Mouse (Mus musculus) ES-E14 (cell line): ENCODE results near the gene Cysrt1. TPM values are rescaled to one million over a fixed set of nuclear protein-coding genes. Genes with fewer than 3 reads are reported as not detected.
A peak's percentile ranks its signal among the peaks of the same experiment; 100 is the strongest.

Source experiments
- DNase-seq: peaks from one replicate; pipeline ENCODE4 v3.0.0-alpha.2; 2013; ENCODE audit warnings: low read depth, low spot score
- H3K27ac ChIP-seq: 2 replicates; pipeline ENCODE4 v1.5.1; 2012; ENCODE audit warnings: low read depth, mild to moderate bottlenecking, low read length, moderate library complexity, mixed read lengths; ENCODE audit not compliant: poor library complexity, insufficient read depth, severe bottlenecking
- H3K36me3 ChIP-seq: 2 replicates; pipeline ENCODE4 v1.6.1; 2012; ENCODE audit warnings: mild to moderate bottlenecking, low read length, moderate library complexity, mixed read lengths; ENCODE audit not compliant: control insufficient read depth, poor library complexity, insufficient read depth, severe bottlenecking
- H3K4me1 ChIP-seq, 2 experiments: fragments of 150-350 bp in 1 of 2; sonication (generic) in 1 of 2; 2 replicates each; pipeline ENCODE4 v1.6.1; 2012; ENCODE audit warnings: low read length in 2 of 2, mild to moderate bottlenecking in 1 of 2, mixed read lengths in 1 of 2; ENCODE audit not compliant: control insufficient read depth in 2 of 2, insufficient read depth in 2 of 2, poor library complexity in 1 of 2
- H3K4me3 ChIP-seq, 2 experiments: fragments of 150-350 bp in 1 of 2; sonication (generic) in 1 of 2; 2 replicates each; pipeline ENCODE4 v1.5.1; 2012; ENCODE audit warnings: low read length in 2 of 2, low read depth in 1 of 2, mild to moderate bottlenecking in 1 of 2, mixed read lengths in 1 of 2; ENCODE audit not compliant: insufficient read depth in 1 of 2, poor library complexity in 1 of 2, severe bottlenecking in 1 of 2
- H3K9ac ChIP-seq: 2 replicates; pipeline ENCODE4 v1.6.1; 2012; ENCODE audit warnings: low read depth, mild to moderate bottlenecking, low read length, mixed read lengths; ENCODE audit not compliant: poor library complexity, insufficient read depth, severe bottlenecking
- H3K9me3 ChIP-seq: fragments of 150-350 bp; sonication (generic); 2 replicates; pipeline ENCODE4 v1.6.1; 2012; ENCODE audit warnings: low read depth, mild to moderate bottlenecking, low read length; ENCODE audit not compliant: control insufficient read depth, insufficient read depth
- CHD2 ChIP-seq: IDR thresholded peaks from 2 replicates; pipeline ENCODE4 v1.6.1; 2014; ENCODE audit warnings: mild to moderate bottlenecking, low read depth, low read length, inconsistent platforms
- HCFC1 ChIP-seq: IDR thresholded peaks from 2 replicates; pipeline ENCODE4 v1.6.1; 2012; ENCODE audit warnings: low read length, inconsistent platforms, borderline replicate concordance; ENCODE audit not compliant: insufficient read depth
- MAFK ChIP-seq: IDR thresholded peaks from 2 replicates; pipeline ENCODE4 v1.6.1; 2014; ENCODE audit warnings: mild to moderate bottlenecking, low read depth, low read length, inconsistent platforms; ENCODE audit not compliant: insufficient read depth
- ZC3H11A ChIP-seq: IDR thresholded peaks from 2 replicates; pipeline ENCODE4 v1.6.1; 2012; ENCODE audit warnings: low read depth, mild to moderate bottlenecking, inconsistent platforms, low read length, borderline replicate concordance
- ZNF384 ChIP-seq: IDR thresholded peaks from 2 replicates; pipeline ENCODE4 v1.6.1; 2012; ENCODE audit warnings: low read depth, low read length, inconsistent platforms
- in situ Hi-C, 2 experiments: fragments of 600-800 bp; cut with MboI; formaldehyde crosslinking; loops; one replicate each; pipeline ENCODE4 v1.15.1; 2025; ENCODE audit warnings: low sequenced_read_pairs in 2 of 2, inconsistent platforms in 1 of 2; ENCODE audit not compliant: unreplicated experiment in 2 of 2
- total RNA-seq: library from RNA; depleted of rRNA; stranded (reverse); fragments of 300-350 nt; gene quantifications from 2 replicates; pipeline ENCODE4 v1.2.3, GENCODE M21; 2012

Cysrt1 gene
- total RNA-seq, 1 experiment = 0.58 TPM

GRCm38 (mm10) chr2:25266720-25267119 lies 24.5 kb upstream of the Cysrt1 start:
- TF ChIP-seq MAFK (no peak), HCFC1 (no peak), CHD2 (no peak), ZC3H11A (no peak), ZNF384 (no peak)
- peaks cover 15% of the 10 kb centered on the region for H3K36me3 ChIP-seq
- H3K4me3 ChIP-seq = no peak overlapping the region; a peak in 1 of 4 replicates
- H3K9ac ChIP-seq = no peak overlapping the region
- H3K9me3 ChIP-seq = no peaks in the 10 kb centered on the region
- DNase-seq = no peak
- peaks cover 0 to 14% of the 10 kb centered on the region in 2 experiments; a peak in 2 of 4 replicates for H3K4me1 ChIP-seq
- in situ Hi-C loops = no loop called here
- H3K27ac ChIP-seq = no peak overlapping the region

DNA sequence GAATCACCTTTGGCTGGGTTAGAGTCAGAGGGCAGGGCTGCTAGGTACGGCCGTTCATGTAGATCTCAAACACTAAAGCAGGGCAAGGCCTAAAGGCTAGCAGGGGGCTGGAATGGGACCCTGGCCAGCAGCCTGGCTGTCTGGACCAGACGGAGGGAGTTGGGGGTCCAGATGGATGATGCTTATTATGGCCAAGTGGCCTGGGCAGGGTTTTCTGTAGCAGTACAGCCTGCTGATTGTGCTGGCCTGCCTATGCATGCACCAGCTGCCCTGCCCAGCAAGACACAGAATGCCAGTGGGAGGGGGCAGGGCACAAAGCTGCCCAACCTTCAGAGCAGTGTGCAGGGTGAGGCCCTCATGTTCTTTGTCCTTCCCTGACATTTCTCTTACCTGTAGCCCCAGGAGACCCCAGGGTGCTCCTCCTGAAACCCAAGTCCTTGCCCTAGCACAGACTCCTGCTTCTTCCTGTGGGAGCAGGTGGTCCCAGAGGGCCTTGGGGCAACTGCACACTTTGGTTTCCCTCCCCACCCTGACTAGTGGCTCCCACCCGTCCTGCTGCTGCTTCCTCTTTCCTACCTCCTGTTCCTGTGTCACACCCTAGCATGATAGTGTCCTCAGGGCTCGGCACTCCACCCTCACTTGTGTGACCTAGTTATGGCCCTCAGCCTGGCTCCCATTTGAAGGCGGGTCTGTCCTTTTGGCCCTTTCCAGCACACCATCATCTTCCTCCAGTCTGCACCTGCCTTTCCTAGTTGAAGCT lies 23.8 kb upstream of the Cysrt1 start:
- H3K36me3 ChIP-seq = peaks cover 15% of the 10 kb centered on the region
- DNase-seq = no peak
- TF ChIP-seq MAFK (no peak), ZNF384 (no peak), ZC3H11A (no peak), CHD2 (no peak), HCFC1 (no peak)
- peak overlapping the region in 1 of 2 experiments; percentile 4; a peak in 1 of 4 replicates for H3K4me3 ChIP-seq
- H3K9ac ChIP-seq = 0 out of 2 replicates have a peak overlapping the region, but pooled peaks have one; percentile 14
- H3K4me1 ChIP-seq = peaks cover 0 to 12% of the 10 kb centered on the region in 2 experiments; a peak in 2 of 4 replicates
- in situ Hi-C loops = no loop called here
- no peak overlapping the region for H3K27ac ChIP-seq
- no peaks in the 10 kb centered on the region for H3K9me3 ChIP-seq

DNA sequence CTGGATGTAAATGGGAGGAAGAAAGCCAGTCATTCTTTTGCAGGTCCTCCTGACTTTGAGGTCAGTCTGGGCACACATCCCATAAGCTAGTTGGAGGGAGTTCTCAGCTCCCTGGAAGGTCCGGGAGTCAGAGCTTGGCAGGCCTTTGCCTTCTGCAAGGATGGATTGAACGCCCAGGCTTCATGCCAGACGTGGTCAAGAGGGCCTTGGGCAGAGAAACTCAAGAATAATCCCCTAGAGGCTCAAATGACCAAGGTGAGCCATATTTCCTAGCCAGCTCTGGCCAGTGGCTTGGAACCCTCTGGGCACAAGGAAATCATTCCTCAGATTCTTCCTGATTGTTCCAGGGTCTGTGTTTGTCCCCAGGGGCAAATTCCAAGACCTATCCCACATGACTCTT lies 22.6 kb upstream of the Cysrt1 start:
- peaks cover 10% of the 10 kb centered on the region; the same call in 1 of the 2 replicates for H3K36me3 ChIP-seq
- no peak overlapping the region; a peak in 1 of 4 replicates for H3K4me3 ChIP-seq
- H3K9me3 ChIP-seq = no peaks in the 10 kb centered on the region
- DNase-seq = no peak
- no peak overlapping the region for H3K9ac ChIP-seq
- TF ChIP-seq ZNF384 (no peak), ZC3H11A (no peak), HCFC1 (no peak), MAFK (no peak), CHD2 (no peak)
- in situ Hi-C loops = no loop called here
- H3K4me1 ChIP-seq = peaks cover 0 to 12% of the 10 kb centered on the region in 2 experiments; a peak in 1 of 4 replicates
- no peak overlapping the region for H3K27ac ChIP-seq

- TF ChIP-seq CHD2 (no peak), ZC3H11A (no peak), ZNF384 (no peak), MAFK (no peak), HCFC1 (no peak)
- Histone ChIP-seq H3K9me3 (no peaks in the 10 kb centered on the region), H3K9ac (peak overlapping the region; percentile 28), H3K4me1 (peaks cover 0 to 12% of the 10 kb centered on the region in 2 experiments; a peak in 1 of 4 replicates), H3K4me3 (peak overlapping the region in 1 of 2 experiments; percentile 90; a peak in 1 of 4 replicates), H3K27ac (no peak overlapping the region), H3K36me3 (peaks cover 7% of the 10 kb centered on the region; the same call in 1 of the 2 replicates)
- in situ Hi-C loops = no loop called here
- DNase-seq = no peak
These were observed 22.0 kb upstream of the Cysrt1 start for GRCm38 (mm10) chr2:25264286-25264660.
